Mouse (Mus musculus): ENCODE measurements around the gene Chn1. TPM values are rescaled to one million over a fixed set of nuclear protein-coding genes. Genes with fewer than 3 reads are reported as not detected.
A peak's percentile ranks its signal among the peaks of the same experiment; 100 is the strongest.

Chn1 gene
- total and polyA plus RNA-seq, 3 experiments: 4.2 to 17.0 (median 9.9) TPM

DNA sequence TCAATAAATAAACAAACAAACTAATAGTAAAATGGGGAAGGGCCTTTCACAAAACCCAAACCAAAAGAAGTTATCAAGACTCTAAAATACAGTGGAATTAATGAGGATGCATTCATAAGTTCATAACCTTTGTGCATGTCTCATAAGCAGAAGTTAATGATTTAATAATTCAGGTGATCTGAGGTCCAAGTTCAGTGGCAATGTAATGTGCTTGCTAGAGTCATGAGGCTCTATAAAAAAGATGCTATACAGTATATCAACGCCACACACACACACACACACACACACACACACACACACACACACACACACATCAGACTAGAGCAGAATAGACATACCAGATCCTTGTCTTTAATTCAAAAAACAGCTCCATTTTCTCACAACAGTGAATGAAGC, 28.8 kb downstream of the Chn1 start:
- Histone ChIP-seq H3K4me1 (ENCODE audit: control insufficient read depth in 1 of 2, insufficient read depth in 2 of 2) (no peaks in the 10 kb centered on the region), H3K27ac (ENCODE audit: insufficient read depth, low read depth) (no peak overlapping the region), H3K4me3 (replicated peaks in 1 of 3; ENCODE audit: low read depth in 2 of 3, low read length in 2 of 3, poor library complexity in 1 of 3) (no peak overlapping the region), H3K27me3 (replicated peaks) (no peaks in the 10 kb centered on the region), H3K4me2 (ENCODE audit: insufficient read depth, low read depth, poor library complexity, severe bottlenecking) (no peak overlapping the region), H3K9me3 (replicated peaks; ENCODE audit: low read length) (no peaks in the 10 kb centered on the region), H3K9ac (ENCODE audit: insufficient read depth, low read depth) (no peak overlapping the region), H3K36me3 (replicated peaks in 1 of 2; ENCODE audit: control insufficient read depth in 1 of 2, insufficient read depth in 1 of 2, low read length in 1 of 2) (no peaks in the 10 kb centered on the region), H3K79me2 (replicated peaks; ENCODE audit: control insufficient read depth, extremely low read depth, insufficient read depth, poor library complexity, severe bottlenecking) (no peaks in the 10 kb centered on the region)
- TF ChIP-seq E2F4 (IDR thresholded peaks at IDR 0.05; ENCODE audit: insufficient replicate concordance, low read depth, low read length) (no peak), MEF2A (IDR thresholded peaks at IDR 0.05; ENCODE audit: borderline replicate concordance, low read depth, low read length) (no peak), BHLHE40 (IDR thresholded peaks at IDR 0.05; ENCODE audit: low read depth, low read length) (no peak), ELF1 (IDR thresholded peaks at IDR 0.05; ENCODE audit: low read depth, low read length) (no peak), RCOR1 (conservative IDR thresholded peaks at IDR 0.05; ENCODE audit: low read depth, low read length) (no peak), CHD1 (IDR thresholded peaks at IDR 0.05; ENCODE audit: low read depth, low read length) (no peak), JUN (IDR thresholded peaks at IDR 0.05; ENCODE audit: insufficient read depth, low read depth, low read length) (no peak), GABPA (IDR thresholded peaks at IDR 0.05; ENCODE audit: insufficient replicate concordance, low read depth, low read length) (no peak), ZNF384 (IDR thresholded peaks at IDR 0.05; ENCODE audit: low read depth, low read length) (no peak), RAD21 (IDR thresholded peaks at IDR 0.05; ENCODE audit: low read depth, low read length) (no peak)
- DNase-seq (ENCODE audit: extremely low read depth): no peak
- dilution Hi-C loops (cut with MboI; ENCODE audit: extremely low pct_ligation_motif_present, extremely low pct_unique_long_range_greater_than_20kb, low sequenced_read_pairs): no loop called here
- in situ Hi-C loops (cut with MboI; ENCODE audit: low pct_ligation_motif_present, low pct_unique_long_range_greater_than_20kb, low sequenced_read_pairs): loop anchor here (5.0 kb wide), 1 partner anchor 164 kb away; the partner anchor contains the start of gene Chrna1

DNA sequence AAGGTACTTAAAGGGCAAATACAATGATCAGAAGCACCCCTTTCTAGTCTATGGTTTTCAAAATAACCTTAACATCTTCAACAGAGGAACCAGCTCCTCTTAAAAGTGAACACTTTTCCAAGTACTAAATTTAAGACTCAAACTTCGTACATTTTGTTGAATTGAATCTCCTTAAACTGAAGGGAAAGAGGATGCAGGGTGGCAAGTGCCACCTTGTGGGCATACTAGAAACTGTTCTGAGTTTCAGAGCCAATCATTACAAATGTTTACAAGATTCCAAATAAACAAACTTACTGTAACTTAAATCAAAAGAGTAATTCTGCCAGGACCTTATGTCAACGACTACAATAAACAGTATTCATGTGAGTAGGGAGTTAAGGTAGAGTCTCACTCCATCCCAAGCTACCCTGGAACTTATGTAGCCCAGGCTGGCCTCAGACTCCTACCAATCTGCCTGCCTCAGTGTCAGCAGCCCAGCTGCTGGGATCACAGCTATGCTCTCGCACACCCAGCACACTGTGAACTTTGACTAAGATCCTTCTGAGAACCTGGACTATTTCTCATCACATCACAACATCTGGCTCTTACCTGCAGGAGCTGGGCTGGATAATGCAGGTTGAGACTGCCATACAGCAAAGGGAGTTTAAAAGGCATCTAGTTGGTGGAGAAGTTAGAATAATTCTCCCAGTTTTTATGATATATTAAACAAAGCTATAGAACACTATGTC, 29.3 kb downstream of the Chn1 start:
- Histone ChIP-seq H3K9me3 (replicated peaks; ENCODE audit: low read length) (no peaks in the 10 kb centered on the region), H3K9ac (ENCODE audit: insufficient read depth, low read depth) (no peak overlapping the region), H3K4me2 (ENCODE audit: insufficient read depth, low read depth, poor library complexity, severe bottlenecking) (no peak overlapping the region), H3K79me2 (replicated peaks; ENCODE audit: control insufficient read depth, extremely low read depth, insufficient read depth, poor library complexity, severe bottlenecking) (no peaks in the 10 kb centered on the region), H3K36me3 (replicated peaks in 1 of 2; ENCODE audit: control insufficient read depth in 1 of 2, insufficient read depth in 1 of 2, low read length in 1 of 2) (no peaks in the 10 kb centered on the region), H3K4me1 (ENCODE audit: control insufficient read depth in 1 of 2, insufficient read depth in 2 of 2) (no peaks in the 10 kb centered on the region), H3K27ac (ENCODE audit: insufficient read depth, low read depth) (no peak overlapping the region), H3K27me3 (replicated peaks) (no peaks in the 10 kb centered on the region), H3K4me3 (replicated peaks in 1 of 3; ENCODE audit: low read depth in 2 of 3, low read length in 2 of 3, poor library complexity in 1 of 3) (no peak overlapping the region)
- dilution Hi-C loops (cut with MboI; ENCODE audit: extremely low pct_ligation_motif_present, extremely low pct_unique_long_range_greater_than_20kb, low sequenced_read_pairs) (no loop called here), in situ Hi-C loops (cut with MboI; ENCODE audit: low pct_ligation_motif_present, low pct_unique_long_range_greater_than_20kb, low sequenced_read_pairs) (loop anchor here (5.0 kb wide), 1 partner anchor 164 kb away; the partner anchor contains the start of gene Chrna1)
- TF ChIP-seq NRF1 (IDR thresholded peaks at IDR 0.05; ENCODE audit: low read depth, low read length) (no peak), ETS1 (conservative IDR thresholded peaks at IDR 0.05; ENCODE audit: low read depth, low read length) (no peak), EP300 (IDR thresholded peaks at IDR 0.05; ENCODE audit: low read length) (no peak), POLR2A (IDR thresholded peaks at IDR 0.05; ENCODE audit: low read depth, low read length) (no peak), HCFC1 (IDR thresholded peaks at IDR 0.05; ENCODE audit: low read depth, low read length) (no peak), ZKSCAN1 (IDR thresholded peaks at IDR 0.05; ENCODE audit: borderline replicate concordance, low read depth, low read length) (no peak), CTCF (conservative IDR thresholded peaks at IDR 0.05 in 1 of 2, IDR thresholded peaks at IDR 0.05 in 1 of 2; ENCODE audit: low read depth in 2 of 2, low read length in 2 of 2) (peak; percentile 40 to 82; a peak in 3 of 4 replicates), POLR2AphosphoS2 (IDR thresholded peaks at IDR 0.05; ENCODE audit: low read depth, low read length) (no peak), ZC3H11A (IDR thresholded peaks at IDR 0.05; ENCODE audit: low read depth, low read length) (peak; percentile 67), SMC3 (IDR thresholded peaks at IDR 0.05; ENCODE audit: low read depth, low read length) (peak; percentile 90), PAX5 (IDR thresholded peaks at IDR 0.05; ENCODE audit: low read length) (no peak), RAD21 (IDR thresholded peaks at IDR 0.05; ENCODE audit: low read depth, low read length) (peak; percentile 80), RCOR1 (conservative IDR thresholded peaks at IDR 0.05; ENCODE audit: low read depth, low read length) (no peak)
- peak; percentile 14 for DNase-seq (ENCODE audit: extremely low read depth)
